Mouse (Mus musculus): ENCODE results near the gene Tmem45a2.
"Not testable (repeated sequence)": the region's sequence is repeated elsewhere in the genome, so short reads cannot be mapped to it uniquely, and the experiment has no call there.

The Tmem45a2 gene

GRCm38 (mm10) chr16:57071132-57071639, at the start of gene Tmem45a2:
Gene Tmem45a2 (minus strand): TSS chr16:57071372.
- no peak for DNase-seq

DNA sequence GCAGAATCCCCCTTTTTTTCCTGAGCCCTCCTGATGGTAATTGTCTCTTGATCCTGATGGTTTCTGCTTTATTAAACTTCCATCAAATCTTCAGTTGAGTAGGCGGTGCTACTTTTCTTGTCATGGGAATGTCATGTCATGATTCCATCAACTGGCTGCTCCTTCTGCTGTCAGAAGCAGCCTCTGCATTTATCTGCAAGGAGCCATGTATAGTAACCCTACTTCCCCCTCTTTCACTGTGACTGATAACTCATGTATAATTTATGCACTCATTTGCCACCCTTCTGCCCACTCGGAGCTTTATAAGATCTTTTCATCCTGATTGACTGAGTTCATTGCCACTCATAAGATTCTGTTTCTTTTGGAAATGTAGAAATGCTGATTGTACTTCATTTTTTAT, 46.4 kb upstream of the Tmem45a2 start:
- no peak for DNase-seq

- no peak for DNase-seq
Measured at GRCm38 (mm10) chr16:57116066-57116465, 44.9 kb upstream of the Tmem45a2 start.

DNA sequence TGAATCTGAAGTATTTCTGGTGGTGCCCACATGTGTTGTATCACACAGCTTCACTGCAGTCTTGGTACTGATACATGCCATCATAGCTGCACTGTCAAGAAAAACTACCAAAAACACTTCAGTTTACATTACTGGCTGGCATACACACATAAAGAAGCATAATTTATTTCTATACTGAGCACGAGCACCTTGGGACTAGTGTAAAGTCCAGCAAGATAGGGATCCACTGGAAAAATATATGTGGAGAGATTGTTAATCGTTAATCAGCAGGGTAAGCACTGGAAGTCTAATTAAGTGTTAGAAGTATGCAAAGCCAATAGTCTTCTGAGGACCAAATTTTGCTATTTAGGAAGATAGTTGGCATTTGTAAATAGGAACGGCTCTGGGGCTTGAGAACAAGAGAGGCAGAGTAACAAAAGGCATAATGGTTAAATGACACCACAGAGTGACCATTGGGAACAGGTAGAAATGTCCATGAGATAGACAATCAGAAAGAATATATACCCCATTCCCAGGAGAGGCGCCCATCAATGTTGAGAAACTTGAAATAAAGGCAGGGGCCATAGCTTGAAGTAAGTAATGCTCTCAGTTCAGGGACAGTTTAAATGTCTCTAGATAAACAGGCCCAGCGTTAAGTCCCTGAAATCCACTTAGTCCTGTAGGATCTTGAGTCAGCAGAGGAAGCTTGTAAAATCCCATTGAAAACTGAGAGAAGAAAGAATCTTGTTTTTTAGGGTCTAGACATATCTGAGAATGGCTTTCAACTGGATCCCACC, 35.2 kb upstream of the Tmem45a2 start:
- DNase-seq: no peak

GRCm38 (mm10) chr16:57101174-57101573, 30.0 kb upstream of the Tmem45a2 start:
- DNase-seq: no peak

DNA sequence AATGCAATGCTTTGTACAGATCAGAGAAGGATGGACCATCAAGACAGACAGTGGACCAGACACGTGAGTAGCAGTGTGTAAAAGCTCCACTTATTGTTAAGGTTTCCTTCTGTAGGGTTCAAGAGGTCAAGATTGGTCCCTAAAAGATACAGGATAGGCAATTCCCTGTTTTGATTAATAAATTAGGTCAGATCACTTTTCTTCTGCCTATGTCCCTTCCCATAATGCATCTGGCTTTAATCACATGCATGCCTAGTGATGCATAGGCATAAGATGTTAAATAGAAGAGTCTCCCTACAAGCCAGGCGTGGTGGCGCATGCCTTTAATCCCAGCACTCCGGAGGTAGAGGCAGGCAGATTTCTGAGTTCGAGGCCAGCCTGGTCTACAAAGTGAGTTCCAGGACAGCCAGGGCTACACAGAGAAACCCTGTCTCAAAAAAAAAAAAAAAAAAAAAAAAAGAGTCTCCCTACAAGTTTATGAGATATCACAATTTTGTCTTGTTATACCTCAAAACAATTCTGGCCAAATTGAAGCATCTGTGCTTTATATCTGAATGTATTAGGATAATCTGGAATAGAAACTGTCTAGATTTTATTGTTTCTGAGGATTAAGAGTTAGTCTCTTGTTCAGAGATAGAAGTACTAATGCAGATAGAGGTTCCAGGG, 28.5 kb upstream of the Tmem45a2 start:
- DNase-seq: no peak

GRCm38 (mm10) chr16:57098468-57099144, 27.4 kb upstream of the Tmem45a2 start:
- DNase-seq: no peak

- DNase-seq: no peak
Measured at GRCm38 (mm10) chr16:57092911-57093605, 21.9 kb upstream of the Tmem45a2 start.

DNA sequence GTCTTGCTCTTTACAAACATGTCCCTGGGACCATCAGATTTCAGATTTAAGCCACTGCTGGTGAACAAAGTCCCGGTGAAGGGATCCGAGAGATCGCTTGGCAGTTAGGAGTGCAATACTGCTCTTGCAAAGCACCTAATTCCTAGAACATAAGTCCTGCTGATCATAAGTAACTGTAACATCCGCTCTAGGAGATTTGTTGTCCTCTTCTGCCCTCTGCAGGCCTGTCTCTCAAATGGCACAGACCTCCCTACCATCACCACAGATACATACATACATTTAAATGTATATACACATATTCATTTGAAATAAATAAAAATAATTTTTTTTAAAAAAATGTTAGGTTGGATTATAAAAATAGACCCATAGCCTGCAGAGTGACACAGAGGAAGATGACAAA, 21.3 kb upstream of the Tmem45a2 start:
- peak; percentile 37 for DNase-seq

DNA sequence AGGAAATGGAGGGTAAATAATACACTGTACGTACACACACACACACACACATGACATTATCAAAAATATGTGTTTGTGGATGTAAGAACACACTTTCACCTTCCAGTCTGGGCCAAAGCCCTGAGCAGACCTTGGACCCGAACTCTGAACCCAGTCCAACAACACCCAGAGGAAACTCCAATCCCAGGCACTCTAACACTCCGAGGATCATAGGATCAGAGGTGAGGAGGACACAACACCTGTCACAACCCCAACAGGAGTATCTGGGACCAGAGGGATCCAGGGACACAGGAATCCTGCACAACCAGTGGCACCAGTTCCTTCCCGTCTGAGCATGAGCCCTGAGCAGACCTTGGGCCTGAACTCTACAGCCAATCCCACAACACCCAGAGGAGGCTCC, 8.4 kb upstream of the Tmem45a2 start:
- no peak for DNase-seq

DNA sequence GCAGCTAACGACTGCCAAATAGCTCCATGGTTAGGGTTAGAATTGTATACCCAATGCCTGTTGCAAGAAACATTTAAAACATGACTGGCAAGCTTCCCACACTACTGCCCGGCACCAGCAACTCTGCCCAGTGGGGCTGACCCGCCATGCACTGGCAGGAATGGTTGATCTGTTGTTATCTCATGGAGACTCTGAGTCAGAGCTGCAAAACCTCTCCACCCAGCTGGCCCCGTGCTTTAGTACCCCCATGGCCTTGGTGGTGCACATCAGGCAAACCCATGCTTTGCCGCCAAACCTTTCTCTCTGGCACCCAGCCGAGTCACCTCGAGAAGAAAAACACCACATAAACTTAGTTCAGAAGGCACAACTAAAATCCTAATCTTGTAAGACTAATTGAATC, 4.8 kb upstream of the Tmem45a2 start:
- DNase-seq: no peak

DNA sequence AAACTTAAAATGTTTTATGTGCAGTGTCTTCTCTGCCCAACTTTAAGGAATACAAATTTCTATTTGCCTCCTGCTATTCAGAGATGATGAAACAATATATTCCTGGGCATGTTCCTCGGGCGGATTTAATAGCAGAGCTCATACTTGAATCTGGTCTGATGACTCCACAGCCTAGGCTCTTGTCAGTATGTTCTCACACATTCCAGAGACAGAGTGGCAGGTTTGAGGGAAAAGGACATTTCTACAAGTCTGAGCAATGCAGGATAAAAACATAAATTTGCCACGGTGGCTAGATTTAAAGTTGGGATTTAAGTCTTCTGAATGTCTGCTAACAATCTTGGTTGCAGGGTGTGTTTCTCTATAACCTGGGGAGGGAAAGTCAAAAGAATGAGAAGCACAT, 9.1 kb downstream of the Tmem45a2 start:
- DNase-seq: no peak

DNA sequence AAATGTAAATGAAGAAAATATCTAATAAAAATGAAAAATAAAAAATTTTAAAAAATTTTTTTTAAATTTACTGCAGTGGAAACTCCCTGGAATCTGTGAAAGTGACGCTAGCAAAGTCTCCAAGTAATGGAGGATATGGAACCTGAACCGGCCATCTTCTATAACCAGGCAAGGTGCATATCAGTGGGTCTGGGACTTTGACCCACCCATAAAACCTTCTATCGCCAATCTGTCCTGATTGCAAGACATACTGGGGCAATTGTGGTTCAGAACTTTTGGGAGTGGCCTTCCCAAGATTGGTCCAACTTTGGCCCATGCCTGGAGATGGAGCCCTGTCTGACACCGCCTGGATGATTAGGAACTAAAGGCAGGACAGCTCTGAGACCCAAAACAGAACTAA, 14.2 kb downstream of the Tmem45a2 start:
- no peak for DNase-seq

DNA sequence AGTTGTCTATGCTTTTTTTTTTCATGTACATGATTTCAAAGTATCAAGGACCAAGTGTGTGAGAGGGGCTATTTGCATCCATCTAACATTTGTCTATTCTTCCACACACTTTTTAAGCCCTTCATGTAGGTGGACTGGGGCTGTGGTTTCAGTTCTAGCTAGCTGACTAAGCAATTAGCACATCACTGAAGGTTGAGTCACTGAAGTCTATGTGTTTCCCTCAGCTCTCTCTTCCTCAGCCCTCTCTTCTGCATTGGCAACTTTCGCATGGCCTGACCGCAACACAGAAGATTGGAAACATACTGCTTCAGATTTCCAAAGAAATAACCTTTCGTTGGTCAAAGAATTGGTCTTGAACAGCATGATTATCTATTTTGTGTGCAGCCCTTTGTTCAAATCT, 21.2 kb downstream of the Tmem45a2 start:
- DNase-seq: no peak

DNA sequence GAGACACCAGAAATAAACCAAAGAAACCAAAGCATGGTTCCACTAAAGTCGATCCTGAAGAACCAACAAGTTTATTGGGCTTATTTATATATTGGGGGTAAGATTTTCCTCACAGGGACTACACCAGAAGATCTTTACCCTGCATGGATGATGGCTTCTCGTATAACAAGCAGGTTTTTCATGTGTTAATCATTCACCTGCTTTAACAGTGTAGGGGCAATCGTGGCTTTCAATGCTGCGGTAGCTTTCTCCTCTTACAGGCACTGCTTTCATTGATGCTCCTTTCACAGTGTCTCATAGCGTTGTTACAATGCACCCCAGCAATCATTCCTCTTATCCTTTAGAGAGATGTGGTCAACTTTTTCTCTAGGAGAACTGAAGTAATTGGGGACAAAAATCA, 32.6 kb downstream of the Tmem45a2 start:
- DNase-seq: no peak

- DNase-seq: no peak
Measured at GRCm38 (mm10) chr16:57030150-57030885, 40.9 kb downstream of the Tmem45a2 start.

GRCm38 (mm10) chr16:56998283-56998682, 72.9 kb downstream of the Tmem45a2 start:
- DNase-seq: not testable (repeated sequence)

All from right cerebral cortex, postnatal 25 days (tissue).